Mouse (Mus musculus) liver, embryonic 14.5 days (tissue): ENCODE measurements around the gene Slc51b.

Experiments used
- CTCF ChIP-seq: IDR thresholded peaks from 2 replicates; pipeline ENCODE4 v1.5.1; 2016; ENCODE audit warnings: antibody characterized with exemption, low read depth, control low read depth
- EP300 ChIP-seq: IDR thresholded peaks from 2 replicates; pipeline ENCODE4 v1.6.1; 2016; ENCODE audit warnings: antibody characterized with exemption, low read depth

DNA sequence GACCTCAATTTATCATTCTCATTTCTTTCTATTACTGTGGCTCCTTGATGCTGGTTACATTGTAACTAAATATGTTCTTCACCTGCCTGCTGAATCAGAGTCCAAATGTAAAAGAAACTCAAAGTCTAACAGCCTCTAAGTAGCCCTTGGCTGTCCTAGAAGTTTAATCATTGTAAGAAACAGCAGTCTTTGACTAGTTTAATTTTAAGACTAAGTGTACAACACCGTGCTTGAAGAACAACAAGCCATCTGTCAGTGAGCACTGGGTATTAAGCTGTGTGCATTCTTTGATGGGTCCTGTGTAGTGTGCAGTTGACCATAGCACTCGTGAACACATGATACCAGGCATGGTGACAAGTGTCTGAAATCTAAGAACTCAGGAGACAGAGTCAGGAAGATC lies 4.8 kb upstream of the Slc51b start:
- no peak for TF ChIP-seq CTCF
- TF ChIP-seq EP300 = no peak
